Mouse (Mus musculus): ENCODE data around the gene Lrp4. TPM values are rescaled to one million over a fixed set of nuclear protein-coding genes. Genes with fewer than 3 reads are reported as not detected.

The Lrp4 gene
- polyA plus RNA-seq, 1 experiment from 2014 or later: 4.7 TPM

DNA sequence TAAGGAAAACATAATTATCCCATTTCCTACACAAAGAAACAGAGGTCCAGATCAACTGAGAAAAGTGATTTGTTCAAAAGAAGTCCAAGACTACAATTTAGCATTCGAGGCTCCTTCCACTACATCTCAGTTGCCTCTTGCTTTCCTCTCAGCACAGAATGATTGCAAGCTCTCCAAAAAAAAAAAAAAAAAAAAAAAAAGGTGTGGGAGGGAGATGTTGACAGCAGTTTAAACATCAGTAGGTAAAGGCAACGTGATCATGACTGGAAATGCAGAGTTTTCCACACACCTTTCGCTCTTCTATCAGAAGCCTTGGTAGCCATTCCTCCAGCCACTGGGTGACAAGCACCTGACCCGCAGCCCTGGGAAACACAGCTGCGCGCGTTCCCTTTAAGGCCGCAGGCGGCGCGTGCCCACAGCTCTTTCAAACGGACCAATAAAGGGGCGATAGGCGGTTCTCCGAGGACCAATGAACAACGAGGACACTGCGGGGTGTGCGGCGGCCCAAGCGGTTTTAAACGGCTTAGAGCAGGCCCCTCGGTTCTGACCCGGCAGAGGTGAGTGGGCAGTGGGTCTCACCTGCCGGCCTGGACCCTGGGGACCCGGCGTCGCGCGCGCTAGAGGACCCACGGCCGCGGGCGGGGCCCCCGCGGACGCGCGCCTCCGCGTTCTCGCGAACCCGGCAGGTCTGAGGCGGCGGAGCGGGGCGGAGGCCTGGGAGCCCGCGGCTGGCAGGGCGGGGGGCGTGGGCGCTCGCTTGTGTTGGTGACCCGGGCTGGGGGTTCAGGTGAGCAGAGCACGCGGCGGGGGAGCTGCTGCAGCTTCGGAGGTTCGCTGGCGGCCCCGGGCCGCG lies 69.2 kb downstream of the Lrp4 start, which contains the start of gene Ckap5:
Ckap5 (plus strand) TSS at position 469 of the 853 bp plus-strand sequence.
- peak within 1 kb of the TSS; percentile 77 for H3K4me2 ChIP-seq (ENCODE audit: low read length)
- H3K27ac ChIP-seq (replicated peaks; ENCODE audit: low read depth, low read length): peak within 1 kb of the TSS; percentile 90
- H3K9me3 ChIP-seq (ENCODE audit: control insufficient read depth, low read length): no peaks in the 10 kb centered on the region
- peak within 1 kb of the TSS; percentile 98 for H3K9ac ChIP-seq (replicated peaks; ENCODE audit: low read length)
- H3K4me1 ChIP-seq (ENCODE audit: control insufficient read depth, insufficient read depth, low read length): 0 out of 2 replicates have a peak, but pooled peaks cover 6% of the 10 kb centered on the region
- peak within 1 kb of the TSS; percentile 98 for H3K4me3 ChIP-seq (replicated peaks; ENCODE audit: low read depth, low read length)
- peak; percentile 97 for DNase-seq
- WGBS: under 1% methylated on average over 64 of the region's 64 CpGs
- no peaks in the 10 kb centered on the region for H3K27me3 ChIP-seq (ENCODE audit: control insufficient read depth, insufficient read depth, low read length)
- ATAC-seq (ENCODE audit: low FRiP score, low TSS enrichment): peak; percentile 98
- H3K36me3 ChIP-seq (ENCODE audit: control insufficient read depth, insufficient read depth, low read length): no peaks in the 10 kb centered on the region

DNA sequence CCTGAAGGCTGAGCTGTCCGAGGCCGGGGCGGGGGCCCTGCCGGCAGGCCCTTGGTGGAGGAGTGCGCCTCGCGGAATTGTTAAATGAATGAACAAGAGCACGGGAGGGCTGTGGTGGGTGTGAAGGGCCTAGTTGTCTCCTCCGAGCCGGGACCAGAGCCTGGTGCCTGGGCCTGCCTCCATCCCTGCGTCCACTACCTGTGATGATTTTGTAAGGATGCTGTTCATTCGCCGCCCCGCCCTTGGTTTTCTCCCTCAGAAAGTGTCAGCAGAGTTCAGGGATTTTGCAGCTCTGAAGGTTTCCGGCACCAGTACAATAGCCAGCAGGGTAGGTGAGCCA lies 69.8 kb downstream of the Lrp4 start:
- Histone ChIP-seq H3K36me3 (ENCODE audit: control insufficient read depth, insufficient read depth, low read length) (no peaks in the 10 kb centered on the region), H3K27me3 (ENCODE audit: control insufficient read depth, insufficient read depth, low read length) (no peaks in the 10 kb centered on the region), H3K4me1 (ENCODE audit: control insufficient read depth, insufficient read depth, low read length) (0 out of 2 replicates have a peak, but pooled peaks cover 6% of the 10 kb centered on the region), H3K4me3 (replicated peaks; ENCODE audit: low read depth, low read length) (peak overlapping the region; percentile 98), H3K9ac (replicated peaks; ENCODE audit: low read length) (peak overlapping the region; percentile 98), H3K4me2 (ENCODE audit: low read length) (peak overlapping the region; percentile 77), H3K9me3 (ENCODE audit: control insufficient read depth, low read length) (no peaks in the 10 kb centered on the region), H3K27ac (replicated peaks; ENCODE audit: low read depth, low read length) (peak overlapping the region; percentile 90)
- DNase-seq (no peak), ATAC-seq (ENCODE audit: low FRiP score, low TSS enrichment) (peak; percentile 79)
- 0% methylated on average over 15 of the region's 15 CpGs for WGBS

- H3K9me3 ChIP-seq (ENCODE audit: control insufficient read depth, low read length): no peaks in the 10 kb centered on the region
- H3K27ac ChIP-seq (replicated peaks; ENCODE audit: low read depth, low read length): 0 out of 2 replicates have a peak overlapping the region, but pooled peaks have one; percentile 13
- ATAC-seq (ENCODE audit: low FRiP score, low TSS enrichment): peak; percentile 67; the same call in 1 of the 2 replicates
- DNase-seq: peak; percentile 77
- peak overlapping the region; percentile 30 for H3K4me3 ChIP-seq (replicated peaks; ENCODE audit: low read depth, low read length)
- H3K4me1 ChIP-seq (ENCODE audit: control insufficient read depth, insufficient read depth, low read length): peaks cover 9% of the 10 kb centered on the region
- H3K27me3 ChIP-seq (ENCODE audit: control insufficient read depth, insufficient read depth, low read length): no peaks in the 10 kb centered on the region
- no peaks in the 10 kb centered on the region for H3K36me3 ChIP-seq (ENCODE audit: control insufficient read depth, insufficient read depth, low read length)
- 3% methylated on average over 17 of the region's 17 CpGs for WGBS
- peak overlapping the region; percentile 48; the same call in 1 of the 2 replicates for H3K9ac ChIP-seq (replicated peaks; ENCODE audit: low read length)
- H3K4me2 ChIP-seq (ENCODE audit: low read length): peak overlapping the region; percentile 59
Measured at GRCm38 (mm10) chr2:91537588-91538205, 80.4 kb downstream of the Lrp4 start.

Other genes with a start within 250 kb of the Lrp4 start
- gene Ddb2, start 220.5 kb upstream of the Lrp4 start, polyA plus RNA-seq (2014; fragmentation: Nextera tagmentation; extraction: Ambion mirVana): 10.6 and 14.6 TPM in 2 replicates
- gene Pacsin3, start 201.6 kb upstream of the Lrp4 start, polyA plus RNA-seq (2014; fragmentation: Nextera tagmentation; extraction: Ambion mirVana): 8.2 and 11.4 TPM in 2 replicates
- gene Arfgap2, start 192.5 kb upstream of the Lrp4 start, polyA plus RNA-seq (2014; fragmentation: Nextera tagmentation; extraction: Ambion mirVana): 64.2 and 71.8 TPM in 2 replicates
- 175 and 176 TPM in 2 replicates for gene 1110051M20Rik, start 12.8 kb upstream of the Lrp4 start, polyA plus RNA-seq (2014; fragmentation: Nextera tagmentation; extraction: Ambion mirVana)
- gene Ckap5, start 69.3 kb downstream of the Lrp4 start, polyA plus RNA-seq (2014; fragmentation: Nextera tagmentation; extraction: Ambion mirVana): 117 and 152 TPM in 2 replicates
- 0.11 TPM in 2 replicates for gene F2, start 178.9 kb downstream of the Lrp4 start, polyA plus RNA-seq (2014; fragmentation: Nextera tagmentation; extraction: Ambion mirVana)
- 8.3 and 10.8 TPM in 2 replicates for gene Zfp408, start 192.3 kb downstream of the Lrp4 start, polyA plus RNA-seq (2014; fragmentation: Nextera tagmentation; extraction: Ambion mirVana)
- 96.1 and 101 TPM in 2 replicates for gene Arhgap1, start 192.3 kb downstream of the Lrp4 start, polyA plus RNA-seq (2014; fragmentation: Nextera tagmentation; extraction: Ambion mirVana)